Mouse (Mus musculus) intestine, embryonic 14.5 days (tissue): ENCODE data around the gene Angpt4. TPM values are rescaled to one million over a fixed set of nuclear protein-coding genes. Genes with fewer than 3 reads are reported as not detected.

Source experiments
- ATAC-seq: fragments of 200-750 bp; cut with Nextera tagmentation; replicated peaks from 2 replicates; pipeline ENCODE4 v1.8.0; 2017; ENCODE audit warnings: low read depth, moderate number of reproducible peaks, moderate TSS enrichment, moderate library complexity; ENCODE audit not compliant: low FRiP score, low TSS enrichment
- DNase-seq: peaks from one replicate; pipeline ENCODE4 v3.0.0-alpha.2; 2018; ENCODE audit warnings: low spot score
- H3K27ac ChIP-seq: fragments of 300-500 bp; sonication (generic); 2 replicates; pipeline ENCODE4 v1.5.1; 2014; ENCODE audit warnings: low read depth, mild to moderate bottlenecking, control low read depth
- H3K27me3 ChIP-seq: fragments of 300-500 bp; sonication (generic); replicated peaks from 2 replicates; pipeline ENCODE4 v1.6.1; 2014; ENCODE audit warnings: low read length, control low read depth; ENCODE audit not compliant: control insufficient read depth, insufficient read depth
- H3K36me3 ChIP-seq: fragments of 300-500 bp; sonication (generic); 2 replicates; pipeline ENCODE4 v1.6.1; 2014; ENCODE audit warnings: low read length, control low read depth; ENCODE audit not compliant: control insufficient read depth, insufficient read depth
- H3K4me1 ChIP-seq: fragments of 300-500 bp; sonication (generic); replicated peaks from 2 replicates; pipeline ENCODE4 v1.6.1; 2014; ENCODE audit warnings: low read length, control low read depth, mixed read lengths; ENCODE audit not compliant: control insufficient read depth, insufficient read depth
- H3K4me2 ChIP-seq: fragments of 300-500 bp; sonication (generic); 2 replicates; pipeline ENCODE4 v1.6.1; 2014; ENCODE audit warnings: low read length
- H3K4me3 ChIP-seq: fragments of 300-500 bp; sonication (generic); 2 replicates; pipeline ENCODE4 v1.5.1; 2014; ENCODE audit warnings: low read depth, low read length, control low read depth, mixed read lengths
- H3K9ac ChIP-seq: fragments of 300-500 bp; sonication (generic); 2 replicates; pipeline ENCODE4 v1.6.1; 2014; ENCODE audit warnings: mild to moderate bottlenecking, low read length
- H3K9me3 ChIP-seq: fragments of 300-500 bp; sonication (generic); 2 replicates; pipeline ENCODE4 v1.6.1; 2016; ENCODE audit warnings: low read length, control low read depth; ENCODE audit not compliant: control insufficient read depth
- WGBS: fragments of 180-500 bp; shearing (Covaris S2); extraction: QIAGEN DNeasy Blood & Tissue Kit; methylation state at CpG from one replicate; pipeline ENCODE4 v1.1.7; 2014; 5-methylcytosine and 5-hydroxymethylcytosine counted together
- polyA plus RNA-seq: library from polyadenylated mRNA; unstranded; fragments of >200 nt; fragmentation: Nextera tagmentation; extraction: Ambion mirVana; gene quantifications from 2 replicates; pipeline ENCODE4 v1.2.1, GENCODE M21; 2014

Angpt4 gene
- polyA plus RNA-seq, 1 experiment from 2014 or later, result 1.2 TPM

DNA sequence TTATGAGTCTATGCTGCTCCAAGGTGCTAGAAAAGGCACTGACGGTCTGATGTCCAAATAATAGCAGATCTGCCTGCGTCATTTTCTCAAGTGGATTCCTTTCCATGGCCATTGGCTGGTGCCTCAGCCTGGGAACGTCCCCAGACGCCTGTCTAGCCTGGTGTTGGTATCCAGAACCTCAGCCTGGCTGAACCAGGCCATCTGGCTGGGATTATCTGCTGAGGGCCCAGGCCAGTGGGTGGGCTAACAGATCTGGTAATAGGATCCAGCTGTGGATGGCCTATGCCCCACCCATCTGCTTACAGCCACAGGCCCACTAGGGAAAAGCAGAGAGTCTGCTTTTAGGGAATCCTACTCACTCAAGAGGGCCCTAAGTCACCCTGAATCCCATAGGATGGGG lies 10.6 kb downstream of the Angpt4 start:
- Histone ChIP-seq H3K9ac (no peak overlapping the region), H3K27ac (no peak overlapping the region)

DNA sequence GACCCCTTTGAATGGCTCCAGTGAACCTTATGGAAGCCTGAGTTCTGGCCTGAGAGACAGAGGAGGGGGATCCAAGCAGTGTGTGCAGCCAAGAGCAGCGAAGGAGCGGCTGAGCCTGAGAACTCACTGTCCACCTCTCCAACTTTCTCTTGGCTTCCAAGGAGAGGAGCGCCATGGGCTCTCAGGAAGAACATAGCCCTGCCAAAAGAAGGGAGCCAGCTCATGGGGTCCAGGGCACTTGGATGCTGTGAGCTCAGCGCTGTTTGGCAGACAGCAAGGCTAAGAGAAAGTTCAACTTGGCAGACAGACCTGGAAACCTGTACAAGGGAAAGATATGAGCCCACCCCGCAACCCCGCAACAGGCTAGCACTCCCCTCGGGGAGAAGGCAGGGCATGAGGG lies 13.3 kb downstream of the Angpt4 start:
- no peaks in the 10 kb centered on the region for H3K9me3 ChIP-seq
- no peak for ATAC-seq
- H3K27me3 ChIP-seq, result no peaks in the 10 kb centered on the region
- WGBS, result 86% methylated on average over 7 of the region's 7 CpGs
- H3K36me3 ChIP-seq, result no peaks in the 10 kb centered on the region
- H3K4me3 ChIP-seq, result no peak overlapping the region
- no peak overlapping the region for H3K9ac ChIP-seq
- DNase-seq, result no peak
- H3K4me1 ChIP-seq, result peaks cover 8% of the 10 kb centered on the region
- no peak overlapping the region for H3K4me2 ChIP-seq
- H3K27ac ChIP-seq, result no peak overlapping the region

More for the DNA sequence above, 10.6 kb downstream of the Angpt4 start:
- DNase-seq, result no peak
- H3K4me2 ChIP-seq, result no peak overlapping the region
- H3K9me3 ChIP-seq, result no peaks in the 10 kb centered on the region
- no peaks in the 10 kb centered on the region for H3K27me3 ChIP-seq
- peaks cover 22% of the 10 kb centered on the region for H3K4me1 ChIP-seq
- no peaks in the 10 kb centered on the region for H3K36me3 ChIP-seq
- H3K4me3 ChIP-seq, result no peak overlapping the region
- 0 out of 2 replicates have a peak, but pooled peaks have one; percentile 50 for ATAC-seq
- 22% methylated on average over 4 of the region's 4 CpGs for WGBS

DNA sequence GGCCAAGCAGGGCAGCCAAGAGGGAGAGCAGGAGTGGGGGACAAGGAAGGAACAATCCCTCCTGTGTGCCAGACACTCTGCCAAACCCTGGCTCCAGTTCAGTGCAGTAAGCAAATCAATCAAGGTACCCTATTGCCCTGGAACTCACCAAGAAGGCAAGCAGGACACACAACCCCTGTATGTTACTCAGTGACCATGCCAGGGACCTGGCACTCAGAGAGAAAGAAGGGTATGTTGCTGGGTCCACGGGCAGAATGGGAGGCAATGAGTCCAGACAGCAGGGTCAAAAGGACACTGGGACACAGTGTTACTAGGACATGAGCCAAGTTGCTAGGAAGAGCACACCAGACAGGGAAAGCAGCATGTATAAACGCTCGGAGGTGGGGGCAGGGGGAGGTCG lies 14.7 kb downstream of the Angpt4 start:
- no peaks in the 10 kb centered on the region for H3K27me3 ChIP-seq
- no peak overlapping the region for H3K9ac ChIP-seq
- H3K27ac ChIP-seq, result no peak overlapping the region
- DNase-seq, result no peak
- no peak overlapping the region for H3K4me2 ChIP-seq
- H3K9me3 ChIP-seq, result no peaks in the 10 kb centered on the region
- H3K36me3 ChIP-seq, result no peaks in the 10 kb centered on the region
- no peak for ATAC-seq
- no peak overlapping the region for H3K4me3 ChIP-seq
- 47% methylated on average over 4 of the region's 4 CpGs for WGBS
- H3K4me1 ChIP-seq, result 0 out of 2 replicates have a peak, but pooled peaks cover 3% of the 10 kb centered on the region

GRCm38 (mm10) chr2:151927103-151927502 lies 16.1 kb downstream of the Angpt4 start:
- no peak overlapping the region for H3K27ac ChIP-seq
- 83% methylated on average over 11 of the region's 11 CpGs for WGBS
- H3K4me2 ChIP-seq, result no peak overlapping the region
- H3K36me3 ChIP-seq, result no peaks in the 10 kb centered on the region
- H3K4me3 ChIP-seq, result no peak overlapping the region
- ATAC-seq (no peak), DNase-seq (no peak)
- H3K9ac ChIP-seq, result no peak overlapping the region
- no peaks in the 10 kb centered on the region for H3K9me3 ChIP-seq
- no peaks in the 10 kb centered on the region for H3K27me3 ChIP-seq
- no peaks in the 10 kb centered on the region for H3K4me1 ChIP-seq

GRCm38 (mm10) chr2:151930389-151931074 lies 19.5 kb downstream of the Angpt4 start:
- no peak overlapping the region for H3K9ac ChIP-seq
- no peaks in the 10 kb centered on the region for H3K36me3 ChIP-seq
- H3K4me1 ChIP-seq, result no peaks in the 10 kb centered on the region
- no peaks in the 10 kb centered on the region for H3K27me3 ChIP-seq
- H3K4me2 ChIP-seq, result no peak overlapping the region
- DNase-seq (peak; percentile 93), ATAC-seq (no peak)
- H3K27ac ChIP-seq, result no peak overlapping the region
- no peaks in the 10 kb centered on the region for H3K9me3 ChIP-seq
- H3K4me3 ChIP-seq, result no peak overlapping the region
- WGBS, result 30% methylated on average over 7 of the region's 7 CpGs

- DNase-seq (peak; percentile 60), ATAC-seq (no peak)
- H3K9ac ChIP-seq, result no peak overlapping the region
- 71% methylated on average over 3 of the region's 3 CpGs for WGBS
- no peak overlapping the region for H3K27ac ChIP-seq
- H3K27me3 ChIP-seq, result no peaks in the 10 kb centered on the region
- H3K4me1 ChIP-seq, result peaks cover 7% of the 10 kb centered on the region; the same call in 1 of the 2 replicates
- no peaks in the 10 kb centered on the region for H3K36me3 ChIP-seq
- H3K9me3 ChIP-seq, result no peaks in the 10 kb centered on the region
- no peak overlapping the region for H3K4me3 ChIP-seq
- H3K4me2 ChIP-seq, result no peak overlapping the region
Measured at GRCm38 (mm10) chr2:151937893-151938292, 26.9 kb downstream of the Angpt4 start.

- H3K9me3 ChIP-seq, result no peaks in the 10 kb centered on the region
- DNase-seq, result peak; percentile 73
- 32% methylated on average over 11 of the region's 11 CpGs for WGBS
- no peak overlapping the region; the same call in 1 of the 2 replicates for H3K27ac ChIP-seq
- no peak overlapping the region for H3K4me3 ChIP-seq
- no peaks in the 10 kb centered on the region for H3K27me3 ChIP-seq
- H3K9ac ChIP-seq, result no peak overlapping the region
- no peaks in the 10 kb centered on the region for H3K36me3 ChIP-seq
- no peak overlapping the region for H3K4me2 ChIP-seq
- peak; percentile 70 for ATAC-seq
- peaks cover 7% of the 10 kb centered on the region; the same call in 1 of the 2 replicates for H3K4me1 ChIP-seq
Measured at GRCm38 (mm10) chr2:151938780-151939200, 27.8 kb downstream of the Angpt4 start.

DNA sequence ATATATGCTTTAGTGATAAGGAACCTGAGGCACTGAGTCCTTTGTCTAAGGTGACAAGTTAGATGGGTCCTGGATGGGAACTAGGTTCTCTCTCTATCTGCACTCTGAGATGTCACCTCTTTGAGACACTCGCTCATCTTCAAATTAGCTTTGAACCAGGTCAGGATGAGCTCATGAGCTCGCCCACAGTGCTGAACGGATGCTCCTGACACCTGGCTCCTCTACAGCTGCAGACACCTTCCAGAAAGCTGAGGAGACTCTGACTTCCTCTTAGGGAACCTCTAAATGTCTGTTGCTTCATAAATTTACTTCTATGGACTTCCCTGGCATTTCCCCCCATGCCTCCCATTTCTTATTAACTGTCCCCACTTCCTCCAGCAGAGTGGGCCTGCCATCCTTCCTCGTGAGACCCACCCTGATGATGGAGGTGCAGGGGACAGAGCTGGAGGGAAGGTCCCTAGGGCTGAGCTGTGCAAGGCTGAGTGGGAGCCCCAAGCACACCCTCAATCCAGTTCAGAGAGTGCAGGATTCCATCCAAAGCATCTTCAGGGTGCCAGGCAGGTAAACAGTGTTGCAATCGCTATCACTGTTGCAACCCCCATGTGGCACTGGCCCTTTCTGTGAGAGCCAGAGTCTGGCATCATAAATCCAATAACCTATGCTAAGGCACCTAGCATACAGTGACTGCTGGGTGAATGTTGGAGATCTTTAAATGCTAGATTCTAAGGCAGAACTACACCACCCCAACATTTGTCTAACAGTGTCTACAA lies 28.8 kb downstream of the Angpt4 start:
- no peak overlapping the region for H3K4me2 ChIP-seq
- ATAC-seq, result no peak

More for the DNA sequence above, 28.8 kb downstream of the Angpt4 start:
- peaks cover 7% of the 10 kb centered on the region; the same call in 1 of the 2 replicates for H3K4me1 ChIP-seq
- no peak overlapping the region for H3K9ac ChIP-seq
- no peaks in the 10 kb centered on the region for H3K27me3 ChIP-seq
- no peak for DNase-seq
- H3K36me3 ChIP-seq, result no peaks in the 10 kb centered on the region
- no peak overlapping the region for H3K27ac ChIP-seq
- no peaks in the 10 kb centered on the region for H3K9me3 ChIP-seq
- H3K4me3 ChIP-seq, result no peak overlapping the region
- WGBS, result 78% methylated on average over 5 of the region's 5 CpGs
